Mouse (Mus musculus) testis, adult 2 months (tissue): ENCODE measurements at regions not wholly inside any gene's neighbourhood (a gene's known extent, or its start where the extent isn't known, plus 50 kb on each side); places are given as distances from the start of the nearest gene placed in this dataset.

Experiments
- H3K27ac ChIP-seq: fragments of 200-500 bp; 2 replicates; pipeline ENCODE4 v1.5.1; 2012; ENCODE audit warnings: low read depth, low read length; ENCODE audit not compliant: control insufficient read depth, insufficient read depth
- H3K27me3 ChIP-seq: fragments of 200-500 bp; 2 replicates; pipeline ENCODE4 v1.6.1; 2012; ENCODE audit warnings: mild to moderate bottlenecking, low read length, moderate library complexity; ENCODE audit not compliant: control insufficient read depth, insufficient read depth
- H3K36me3 ChIP-seq: fragments of 200-500 bp; 2 replicates; pipeline ENCODE4 v1.6.1; 2012; ENCODE audit warnings: mild to moderate bottlenecking, low read length; ENCODE audit not compliant: control insufficient read depth, insufficient read depth
- H3K4me1 ChIP-seq: fragments of 200-500 bp; 2 replicates; pipeline ENCODE4 v1.6.1; 2012; ENCODE audit warnings: low read length; ENCODE audit not compliant: control insufficient read depth, insufficient read depth
- H3K4me3 ChIP-seq: fragments of 200-500 bp; 2 replicates; pipeline ENCODE4 v1.5.1; 2012; ENCODE audit warnings: low read depth, mild to moderate bottlenecking, low read length, moderate library complexity, mixed read lengths; ENCODE audit not compliant: control insufficient read depth
- CTCF ChIP-seq: fragments of 200-500 bp; IDR thresholded peaks from 2 replicates; pipeline ENCODE4 v1.5.1; 2012; ENCODE audit warnings: low read depth, mild to moderate bottlenecking, inconsistent platforms, low read length, moderate library complexity; ENCODE audit not compliant: control insufficient read depth, insufficient read depth, insufficient replicate concordance
- POLR2A ChIP-seq: fragments of 200-500 bp; IDR thresholded peaks from 2 replicates; pipeline ENCODE4 v1.6.1; 2012; ENCODE audit warnings: low read depth, mild to moderate bottlenecking, inconsistent platforms, low read length, moderate library complexity; ENCODE audit not compliant: control insufficient read depth

- Histone ChIP-seq H3K27ac (no peak overlapping the region), H3K4me3 (no peak overlapping the region), H3K36me3 (no peaks in the 10 kb centered on the region), H3K4me1 (peaks cover 4% of the 10 kb centered on the region), H3K27me3 (no peaks in the 10 kb centered on the region)
- TF ChIP-seq CTCF (no peak), POLR2A (no peak)
Measured at GRCm38 (mm10) chr2:30727948-30728347, 75.5 kb downstream of the 1700001O22Rik start.

- Histone ChIP-seq H3K27me3 (no peaks in the 10 kb centered on the region), H3K4me1 (peaks cover 4% of the 10 kb centered on the region), H3K4me3 (no peak overlapping the region; the same call in 1 of the 2 replicates), H3K36me3 (no peaks in the 10 kb centered on the region), H3K27ac (no peak overlapping the region)
- TF ChIP-seq POLR2A: no peak
- no peak for TF ChIP-seq CTCF
Measured at GRCm38 (mm10) chr2:30725601-30726489, 77.6 kb downstream of the 1700001O22Rik start.

- H3K4me1 ChIP-seq: peaks cover 4% of the 10 kb centered on the region
- no peaks in the 10 kb centered on the region for H3K27me3 ChIP-seq
- TF ChIP-seq POLR2A (no peak), CTCF (no peak)
- H3K36me3 ChIP-seq: no peaks in the 10 kb centered on the region
- H3K4me3 ChIP-seq: no peak overlapping the region
- no peak overlapping the region for H3K27ac ChIP-seq
Measured at GRCm38 (mm10) chr2:30725186-30725585, 78.3 kb downstream of the 1700001O22Rik start.

- no peaks in the 10 kb centered on the region for H3K27me3 ChIP-seq
- no peaks in the 10 kb centered on the region for H3K36me3 ChIP-seq
- TF ChIP-seq POLR2A (no peak), CTCF (no peak)
- no peak overlapping the region for H3K4me3 ChIP-seq
- H3K27ac ChIP-seq: no peak overlapping the region
- H3K4me1 ChIP-seq: peaks cover 4% of the 10 kb centered on the region
Measured at GRCm38 (mm10) chr2:30724521-30724920, 78.9 kb downstream of the 1700001O22Rik start.

GRCm38 (mm10) chr2:30723059-30723587 lies 80.3 kb downstream of the 1700001O22Rik start:
- Histone ChIP-seq H3K27me3 (no peaks in the 10 kb centered on the region), H3K4me3 (no peak overlapping the region), H3K27ac (no peak overlapping the region), H3K36me3 (no peaks in the 10 kb centered on the region), H3K4me1 (peaks cover 13% of the 10 kb centered on the region)
- no peak for TF ChIP-seq POLR2A
- TF ChIP-seq CTCF: no peak

GRCm38 (mm10) chr2:30722263-30723050 lies 81.0 kb downstream of the 1700001O22Rik start:
- Histone ChIP-seq H3K4me1 (peaks cover 18% of the 10 kb centered on the region), H3K4me3 (no peak overlapping the region), H3K36me3 (no peaks in the 10 kb centered on the region), H3K27ac (no peak overlapping the region), H3K27me3 (no peaks in the 10 kb centered on the region)
- TF ChIP-seq POLR2A (no peak), CTCF (no peak)

- no peaks in the 10 kb centered on the region for H3K27me3 ChIP-seq
- H3K4me3 ChIP-seq: no peak overlapping the region
- H3K27ac ChIP-seq: no peak overlapping the region; the same call in 1 of the 2 replicates
- H3K36me3 ChIP-seq: no peaks in the 10 kb centered on the region
- peaks cover 25% of the 10 kb centered on the region for H3K4me1 ChIP-seq
- TF ChIP-seq POLR2A (no peak), CTCF (no peak)
Measured at GRCm38 (mm10) chr2:30721473-30722262, 81.8 kb downstream of the 1700001O22Rik start.
